Mouse (Mus musculus) CH12.LX (cell line): Measurements from ENCODE around the gene Taf11.

Experiments
- CTCF ChIP-seq, 2 experiments: IDR thresholded peaks in 1 of 2; conservative IDR thresholded peaks in 1 of 2; 2 replicates each; pipeline ENCODE4 v1.5.1; 2011 to 2012; ENCODE audit warnings: low read depth in 2 of 2, low read length in 2 of 2, improper control_type of control experiment in 1 of 2, inconsistent platforms in 1 of 2, mild to moderate bottlenecking in 1 of 2, moderate library complexity in 1 of 2
- E2F4 ChIP-seq: IDR thresholded peaks from 2 replicates; pipeline ENCODE4 v1.6.1; 2011; ENCODE audit warnings: low read depth, low read length, improper control_type of control experiment; ENCODE audit not compliant: insufficient replicate concordance
- EP300 ChIP-seq: IDR thresholded peaks from 2 replicates; pipeline ENCODE4 v1.6.1; 2011; ENCODE audit warnings: low read length, improper control_type of control experiment
- MAFK ChIP-seq: IDR thresholded peaks from 2 replicates; pipeline ENCODE4 v1.6.1; 2011; ENCODE audit warnings: low read length, improper control_type of control experiment; ENCODE audit not compliant: insufficient replicate concordance
- MEF2A ChIP-seq: IDR thresholded peaks from 2 replicates; pipeline ENCODE4 v1.6.1; 2014; ENCODE audit warnings: low read depth, mild to moderate bottlenecking, inconsistent platforms, low read length, improper control_type of control experiment, borderline replicate concordance
- PAX5 ChIP-seq: IDR thresholded peaks from 2 replicates; pipeline ENCODE4 v1.6.1; 2012; ENCODE audit warnings: low read length, inconsistent platforms, mixed read lengths
- POLR2A ChIP-seq: IDR thresholded peaks from 2 replicates; pipeline ENCODE4 v1.6.1; 2011; ENCODE audit warnings: low read depth, mild to moderate bottlenecking, improper control_type of control experiment, low read length
- RAD21 ChIP-seq: IDR thresholded peaks from 2 replicates; pipeline ENCODE4 v1.6.1; 2011; ENCODE audit warnings: low read depth, mild to moderate bottlenecking, low read length, improper control_type of control experiment, moderate library complexity
- SIN3A ChIP-seq: IDR thresholded peaks from 2 replicates; pipeline ENCODE4 v1.6.1; 2012; ENCODE audit warnings: low read length, improper control_type of control experiment, inconsistent platforms
- SMC3 ChIP-seq: IDR thresholded peaks from 2 replicates; pipeline ENCODE4 v1.6.1; 2011; ENCODE audit warnings: low read depth, low read length, improper control_type of control experiment
- ZNF384 ChIP-seq: IDR thresholded peaks from 2 replicates; pipeline ENCODE4 v1.6.1; 2012; ENCODE audit warnings: low read depth, low read length, improper control_type of control experiment, inconsistent platforms

DNA sequence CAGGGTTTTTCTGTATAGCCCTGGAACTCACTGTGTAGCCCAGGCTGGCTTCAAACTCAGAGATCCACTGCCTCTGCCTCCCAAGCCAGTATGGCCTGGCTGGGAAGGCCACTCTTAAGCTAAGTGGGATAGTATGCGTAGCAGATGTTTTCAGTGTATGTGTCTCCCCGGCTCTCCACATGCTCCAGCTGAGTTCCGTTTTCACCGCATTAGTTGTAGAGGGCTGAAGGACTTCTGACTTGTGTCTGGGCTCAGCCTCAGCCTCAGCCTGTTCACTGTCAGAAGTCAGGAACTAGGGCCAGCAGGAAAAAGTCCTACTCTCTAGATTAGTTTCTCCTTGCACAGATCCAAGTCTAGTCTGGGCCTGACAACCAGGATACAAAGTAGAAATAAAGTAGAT lies 6.7 kb upstream of the Taf11 start:
- TF ChIP-seq EP300 (no peak), PAX5 (no peak), RAD21 (no peak), MAFK (no peak), SIN3A (no peak), SMC3 (no peak), POLR2A (no peak), CTCF (conservative IDR thresholded peaks at IDR 0.05 in 1 of 2, IDR thresholded peaks at IDR 0.05 in 1 of 2; ENCODE audit: low read depth in 2 of 2, low read length in 2 of 2) (no peak), E2F4 (no peak), MEF2A (no peak), ZNF384 (no peak)
